Mouse (Mus musculus) heart, adult 2 months (tissue): ENCODE results near the gene 1700113H08Rik.

Experiments
- CTCF ChIP-seq: fragments of 200-600 bp; IDR thresholded peaks from 2 replicates; pipeline ENCODE4 v1.8.1; 2022; ENCODE audit warnings: antibody characterized with exemption, mild to moderate bottlenecking, moderate library complexity
- EP300 ChIP-seq: fragments of 200-500 bp; IDR thresholded peaks from 2 replicates; pipeline ENCODE4 v1.6.1; 2011; ENCODE audit warnings: low read depth, low read length, control low read depth; ENCODE audit not compliant: insufficient read depth
- POLR2A ChIP-seq: fragments of 200-500 bp; IDR thresholded peaks from 2 replicates; pipeline ENCODE4 v1.6.1; 2011; ENCODE audit warnings: mild to moderate bottlenecking, low read depth, low read length, control low read depth; ENCODE audit not compliant: insufficient read depth

DNA sequence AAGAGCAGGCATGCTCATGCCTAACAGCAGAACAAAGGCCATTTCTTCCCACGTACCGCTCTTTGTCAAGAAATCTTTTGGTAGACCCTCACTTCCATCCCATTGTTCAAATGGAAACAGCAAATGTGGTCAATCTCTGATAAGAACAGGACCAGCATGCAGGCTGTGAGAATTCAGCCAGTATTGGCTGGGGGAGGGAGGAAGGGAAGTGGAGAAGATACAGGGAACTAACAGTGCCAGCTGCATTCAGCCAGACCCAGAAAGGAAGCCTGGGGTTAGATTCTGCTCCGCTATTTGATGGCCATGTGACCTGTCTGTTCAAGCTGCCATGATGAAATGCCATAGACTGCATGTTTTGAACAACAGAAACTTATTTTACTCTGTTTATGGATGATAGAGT lies 18.0 kb upstream of the 1700113H08Rik start:
- TF ChIP-seq CTCF, result no peak
- no peak for TF ChIP-seq POLR2A
- no peak for TF ChIP-seq EP300
